Mouse (Mus musculus) cortical plate, adult 2 months (tissue): Measurements from ENCODE around the gene Bst2. TPM values are rescaled to one million over a fixed set of nuclear protein-coding genes. Genes with fewer than 3 reads are reported as not detected.
A peak's percentile ranks its signal among the peaks of the same experiment; 100 is the strongest.

Experiments
- H3K27ac ChIP-seq: fragments of 200-500 bp; 2 replicates; pipeline ENCODE4 v1.5.1; 2012; ENCODE audit warnings: low read length, control low read depth, inconsistent platforms; ENCODE audit not compliant: insufficient read depth
- H3K4me1 ChIP-seq: fragments of 200-500 bp; 2 replicates; pipeline ENCODE4 v1.6.1; 2011; ENCODE audit warnings: low read length; ENCODE audit not compliant: control insufficient read depth, insufficient read depth
- H3K4me3 ChIP-seq: fragments of 200-500 bp; 2 replicates; pipeline ENCODE4 v1.5.1; 2011; ENCODE audit warnings: mild to moderate bottlenecking, low read length, control low read depth; ENCODE audit not compliant: insufficient read depth
- CTCF ChIP-seq: fragments of 200-500 bp; IDR thresholded peaks from 2 replicates; pipeline ENCODE4 v1.5.1; 2011; ENCODE audit warnings: mild to moderate bottlenecking, control low read depth, low read length; ENCODE audit not compliant: insufficient read depth; ENCODE audit errors: extremely low read depth
- POLR2A ChIP-seq: fragments of 200-500 bp; IDR thresholded peaks from 2 replicates; pipeline ENCODE4 v1.6.1; 2011; ENCODE audit warnings: mild to moderate bottlenecking, low read length, control low read depth; ENCODE audit not compliant: insufficient read depth; ENCODE audit errors: extremely low read depth
- polyA plus RNA-seq: library from polyadenylated mRNA; depleted of rRNA; stranded (reverse); fragments of >200 nt; gene quantifications from 2 replicates; pipeline ENCODE4 v1.2.3, GENCODE M21; 2012; rRNA removed

Gene Bst2
- 20.0 and 20.5 TPM in 2 replicates for polyA plus RNA-seq

DNA sequence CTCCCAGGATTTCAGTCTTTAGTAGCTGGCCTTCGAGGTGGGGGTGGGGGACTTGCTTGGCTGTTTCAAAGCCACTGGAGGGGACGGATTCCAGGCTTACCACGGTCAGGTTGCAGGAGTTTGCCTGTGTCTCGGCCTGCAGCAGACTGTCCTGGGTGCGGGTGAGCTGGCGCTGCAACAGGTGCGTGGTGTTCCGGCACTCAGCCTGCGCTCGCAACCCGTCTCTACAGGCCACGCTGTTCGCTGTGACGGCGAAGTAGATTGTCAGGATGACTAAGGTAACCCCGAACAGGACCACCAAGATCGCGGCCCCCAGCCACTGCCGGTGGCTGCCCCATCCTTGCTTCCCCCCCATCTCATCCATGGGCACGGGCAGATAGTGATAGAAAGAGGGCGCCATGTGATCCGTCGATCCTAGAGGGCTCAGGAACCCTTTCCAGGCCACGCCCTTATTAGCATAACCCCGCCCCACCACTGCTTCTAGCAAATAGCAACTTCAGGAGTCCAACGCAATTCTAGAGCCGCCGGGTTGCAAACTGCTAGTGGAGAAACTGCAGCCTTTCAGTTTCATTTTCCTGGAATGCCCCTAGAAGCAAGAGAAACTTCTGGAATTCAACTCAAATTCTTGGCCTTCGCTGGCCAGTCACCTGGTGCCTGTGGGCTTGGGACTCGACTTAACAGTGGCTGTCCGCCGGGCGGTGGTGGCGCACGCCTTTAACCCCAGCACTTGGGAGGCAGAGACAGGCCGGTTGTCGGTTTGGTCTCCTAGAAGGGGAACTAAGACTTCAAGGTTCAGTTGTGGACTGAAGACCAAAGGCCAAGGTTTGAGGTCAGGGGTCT, at the start of gene Bst2:
Gene Bst2, minus strand, starts transcription at position 429 of the 840 bp plus-strand sequence.
- TF ChIP-seq POLR2A (no peak), CTCF (no peak)
- Histone ChIP-seq H3K4me3 (peak within 1 kb of the TSS; percentile 26), H3K27ac (no peak within 1 kb of the TSS)

DNA sequence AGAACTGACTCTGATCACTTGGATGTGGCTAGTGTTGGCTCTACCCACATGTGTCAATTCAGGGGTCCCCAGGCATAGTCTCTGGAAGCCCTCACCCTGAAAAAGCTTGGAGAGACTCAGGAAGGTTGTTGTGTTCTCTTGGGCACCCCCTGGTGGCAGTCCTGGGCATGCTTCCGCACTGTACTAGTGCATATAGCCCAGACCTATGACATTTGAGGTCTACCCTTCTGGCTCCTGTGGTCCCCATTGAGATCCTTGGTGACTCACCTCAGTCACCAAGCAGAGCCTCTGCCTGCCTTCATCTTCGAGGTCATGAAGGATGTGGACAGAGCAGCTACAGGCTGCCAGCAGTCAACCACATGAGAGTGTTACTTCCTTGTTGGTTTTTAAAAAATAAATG, 49.6 kb upstream of the Bst2 start:
- Histone ChIP-seq H3K4me1 (peaks cover 2% of the 10 kb centered on the region; the same call in 1 of the 2 replicates), H3K27ac (no peak overlapping the region), H3K4me3 (no peak overlapping the region)
- TF ChIP-seq CTCF, result peak; percentile 57
- no peak for TF ChIP-seq POLR2A

More for the DNA sequence above, at the start of gene Bst2:
- no peaks in the 10 kb centered on the region for H3K4me1 ChIP-seq

DNA sequence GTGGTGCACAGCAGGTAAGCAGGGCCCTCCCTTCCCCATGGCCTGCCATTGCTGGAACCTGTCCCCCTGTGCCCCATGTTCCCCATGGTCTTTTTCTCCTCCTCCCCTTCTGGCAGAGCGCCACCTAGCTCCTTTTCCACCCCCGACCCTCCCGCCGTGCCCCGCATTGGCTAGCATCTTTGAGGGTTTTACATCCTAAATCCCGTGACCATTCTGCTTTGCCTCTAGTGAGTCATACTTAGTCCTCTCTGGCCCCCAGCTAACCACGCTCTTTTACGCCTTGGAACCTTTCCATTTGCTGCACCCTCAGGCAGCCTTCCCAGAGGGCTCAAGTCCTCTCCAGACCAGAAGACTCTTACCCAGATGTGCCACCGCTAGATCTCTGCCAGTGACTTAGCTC, 42.9 kb upstream of the Bst2 start:
- no peaks in the 10 kb centered on the region for H3K4me1 ChIP-seq
- H3K27ac ChIP-seq, result no peak overlapping the region
- no peak for TF ChIP-seq POLR2A
- TF ChIP-seq CTCF, result no peak
- no peak overlapping the region for H3K4me3 ChIP-seq

DNA sequence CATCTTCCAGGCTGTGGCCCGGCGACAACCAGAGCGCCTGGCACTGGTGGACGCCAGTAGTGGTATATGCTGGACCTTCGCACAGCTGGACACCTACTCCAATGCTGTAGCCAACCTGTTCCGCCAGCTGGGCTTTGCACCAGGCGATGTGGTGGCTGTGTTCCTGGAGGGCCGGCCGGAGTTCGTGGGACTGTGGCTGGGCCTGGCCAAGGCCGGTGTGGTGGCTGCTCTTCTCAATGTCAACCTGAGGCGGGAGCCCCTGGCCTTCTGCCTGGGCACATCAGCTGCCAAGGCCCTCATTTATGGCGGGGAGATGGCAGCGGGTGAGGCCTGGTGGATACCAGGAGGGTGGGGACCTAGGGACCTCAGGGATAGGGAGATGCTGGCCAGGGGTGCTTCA, 42.2 kb upstream of the Bst2 start:
- Histone ChIP-seq H3K4me3 (no peak overlapping the region), H3K4me1 (no peaks in the 10 kb centered on the region), H3K27ac (no peak overlapping the region)
- TF ChIP-seq POLR2A (no peak), CTCF (no peak)

DNA sequence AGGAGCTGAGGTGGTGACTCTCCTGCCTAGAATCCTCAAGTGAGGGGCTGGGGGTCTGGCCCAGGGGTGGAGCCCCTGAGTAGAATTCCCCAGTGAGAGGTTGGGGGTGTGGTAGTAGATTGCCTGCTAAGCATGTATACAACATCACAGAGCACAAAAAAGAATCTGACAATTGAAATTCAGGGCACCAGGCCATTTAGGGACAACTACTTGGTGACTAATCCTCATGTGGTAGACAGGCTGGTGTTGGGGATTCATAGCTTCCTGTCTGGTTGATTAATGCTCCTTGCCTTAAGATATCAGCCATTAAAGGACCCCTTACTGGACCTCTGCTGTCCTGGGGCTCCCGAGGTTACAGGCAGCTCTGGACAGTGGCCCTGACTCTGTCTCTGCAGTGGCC, 41.8 kb upstream of the Bst2 start:
- TF ChIP-seq CTCF (no peak), POLR2A (no peak)
- Histone ChIP-seq H3K27ac (no peak overlapping the region), H3K4me1 (no peaks in the 10 kb centered on the region), H3K4me3 (no peak overlapping the region)

DNA sequence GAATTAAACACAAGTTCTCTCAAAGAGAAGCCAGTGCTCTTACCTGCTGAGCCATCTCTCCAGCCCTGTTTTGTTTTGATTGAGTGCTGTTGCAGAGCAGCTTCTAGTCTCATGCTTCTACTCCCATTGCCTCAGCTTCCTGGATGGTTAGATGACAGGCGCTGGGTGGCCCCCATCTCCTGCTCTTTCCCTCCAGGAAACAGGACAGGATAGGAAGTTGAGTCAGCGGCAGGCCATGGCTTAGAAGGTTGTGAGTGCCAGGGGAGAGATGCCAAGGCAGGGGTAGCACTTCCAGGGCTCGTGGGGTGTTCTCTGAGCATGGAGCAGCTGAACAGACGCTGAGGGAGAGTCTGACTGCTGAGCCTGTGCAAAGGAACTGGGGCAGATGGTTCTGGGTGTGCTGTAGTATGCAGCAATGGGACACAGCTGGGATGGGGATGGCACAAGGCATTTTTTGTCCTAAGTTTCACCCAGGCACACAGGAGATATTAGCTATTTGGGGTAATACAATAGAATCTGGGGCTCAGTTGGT, 40.7 kb upstream of the Bst2 start:
- Histone ChIP-seq H3K4me3 (no peak overlapping the region), H3K4me1 (peaks cover 1% of the 10 kb centered on the region; the same call in 1 of the 2 replicates), H3K27ac (no peak overlapping the region)
- TF ChIP-seq POLR2A (no peak), CTCF (no peak)

DNA sequence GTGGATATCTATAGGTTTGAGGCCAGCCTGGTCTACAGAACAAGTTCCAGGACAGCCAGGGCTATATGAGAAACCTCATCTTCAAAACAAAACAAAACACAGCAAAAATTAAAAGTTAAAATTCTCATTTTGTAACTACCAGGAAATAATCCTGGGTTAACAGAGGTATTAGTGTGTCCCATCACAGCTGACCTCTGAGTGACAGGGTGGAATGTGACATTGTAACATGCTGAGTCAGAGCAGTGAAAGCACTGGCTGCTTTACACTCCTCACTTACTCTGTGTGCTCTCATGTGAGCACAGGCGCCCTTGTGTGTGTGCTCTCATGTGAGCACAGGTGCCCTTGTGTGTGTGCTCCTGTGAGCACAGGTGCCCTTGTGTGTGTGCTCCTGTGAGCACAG, 37.8 kb upstream of the Bst2 start:
- TF ChIP-seq CTCF (no peak), POLR2A (no peak)
- Histone ChIP-seq H3K4me1 (peaks cover 5% of the 10 kb centered on the region; the same call in 1 of the 2 replicates), H3K4me3 (no peak overlapping the region), H3K27ac (no peak overlapping the region)

DNA sequence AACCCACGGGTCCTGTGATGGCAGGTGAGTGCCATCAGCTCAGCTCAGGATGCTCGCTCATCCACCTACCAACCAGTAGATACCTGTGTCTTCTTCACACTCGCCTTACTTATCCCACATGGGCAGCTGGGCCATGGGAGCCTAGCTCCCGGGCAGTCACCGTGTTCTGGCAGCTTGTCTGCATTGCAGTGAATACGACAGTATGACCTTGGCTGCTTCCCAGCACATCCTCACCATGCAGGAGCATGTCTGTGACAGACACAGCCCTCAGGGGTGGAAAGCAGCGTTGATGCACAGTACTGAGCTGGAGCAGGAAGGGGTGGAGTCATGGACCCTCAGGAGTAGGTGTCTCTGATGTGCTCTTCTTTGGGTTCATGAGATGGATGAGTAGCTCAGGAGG, 37.2 kb upstream of the Bst2 start:
- H3K27ac ChIP-seq, result no peak overlapping the region
- H3K4me1 ChIP-seq, result peaks cover 5% of the 10 kb centered on the region; the same call in 1 of the 2 replicates
- TF ChIP-seq CTCF, result no peak
- no peak for TF ChIP-seq POLR2A
- H3K4me3 ChIP-seq, result no peak overlapping the region

DNA sequence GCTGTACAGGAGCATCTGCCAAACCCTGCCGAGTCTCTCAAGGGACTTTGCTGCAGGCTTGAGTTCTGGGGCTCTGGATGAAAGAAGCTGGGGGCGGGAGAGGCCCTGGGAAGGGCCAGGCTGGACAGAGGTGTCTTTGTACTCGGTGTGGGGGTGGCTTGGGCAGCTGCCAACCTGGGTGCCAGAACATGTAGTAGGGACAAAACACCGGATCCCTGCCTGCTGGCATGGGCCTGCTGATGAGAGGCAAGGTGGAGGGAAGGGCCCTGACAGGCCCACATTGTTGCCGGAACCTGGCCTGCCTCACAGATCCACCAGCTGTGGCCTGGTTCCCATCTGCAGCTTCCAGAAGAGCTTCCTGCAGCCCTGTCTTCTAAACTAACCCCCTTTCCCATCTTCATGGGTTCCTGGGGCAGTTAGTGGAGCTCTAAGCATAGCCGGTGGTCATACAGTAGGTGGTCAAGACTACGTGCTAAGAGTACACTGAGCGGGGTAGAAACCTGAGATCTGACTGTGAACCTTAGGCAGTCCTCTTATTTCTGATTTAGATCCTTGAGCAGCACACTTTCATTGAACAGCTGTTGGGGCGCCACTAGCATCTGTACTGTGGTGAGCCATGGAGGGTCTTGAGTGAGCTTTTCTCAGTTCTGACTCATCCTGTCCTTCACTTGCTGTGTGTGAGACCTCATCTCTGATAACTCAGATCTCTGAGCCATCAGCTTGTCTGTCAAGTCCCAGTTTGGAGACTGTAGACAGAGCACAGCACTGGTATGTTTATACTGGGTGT, 35.8 kb upstream of the Bst2 start:
- Histone ChIP-seq H3K4me1 (peaks cover 5% of the 10 kb centered on the region; the same call in 1 of the 2 replicates), H3K4me3 (peak overlapping the region; percentile 2), H3K27ac (peak overlapping the region; percentile 49; the same call in 1 of the 2 replicates)
- TF ChIP-seq CTCF (no peak), POLR2A (0 out of 2 replicates have a peak, but pooled peaks have one; percentile 11)
